Mouse (Mus musculus) bone marrow macrophage, adult 2 months (primary cell): Measurements from ENCODE around the gene Gadl1. TPM values are rescaled to one million over a fixed set of nuclear protein-coding genes. Genes with fewer than 3 reads are reported as not detected.
"Not testable (repeated sequence)": the region's sequence is repeated elsewhere in the genome, so short reads cannot be mapped to it uniquely, and the experiment has no call there.

Experiments used
- H3K27ac ChIP-seq: 2 replicates; pipeline ENCODE4 v1.5.1; 2012; ENCODE audit warnings: low read depth, low read length; ENCODE audit not compliant: insufficient read depth
- H3K4me1 ChIP-seq: 2 replicates; pipeline ENCODE4 v1.6.1; 2012; ENCODE audit warnings: low read length; ENCODE audit not compliant: control insufficient read depth, insufficient read depth
- H3K4me3 ChIP-seq: 2 replicates; pipeline ENCODE4 v1.5.1; 2012; ENCODE audit warnings: mild to moderate bottlenecking, low read length, moderate library complexity; ENCODE audit not compliant: insufficient read depth
- CTCF ChIP-seq: IDR thresholded peaks from 2 replicates; pipeline ENCODE4 v1.5.1; 2012; ENCODE audit warnings: low read depth, mild to moderate bottlenecking, low read length, moderate library complexity
- POLR2A ChIP-seq: IDR thresholded peaks from 2 replicates; pipeline ENCODE4 v1.6.1; 2012; ENCODE audit warnings: mild to moderate bottlenecking, low read depth, low read length, borderline replicate concordance
- polyA plus RNA-seq: library from polyadenylated mRNA; stranded (reverse); fragments of >200 nt; gene quantifications from 2 replicates; pipeline ENCODE4 v1.2.4, GENCODE M21; 2012; ENCODE audit not compliant: missing spikeins, insufficient read depth, insufficient read length

Gene Gadl1
- polyA plus RNA-seq, 1 experiment, result not detected

GRCm38 (mm10) chr9:116013911-116014310 lies 104.7 kb downstream of the Gadl1 start:
- no peaks in the 10 kb centered on the region for H3K4me1 ChIP-seq
- TF ChIP-seq POLR2A (no peak), CTCF (no peak)
- no peak overlapping the region for H3K4me3 ChIP-seq
- no peak overlapping the region for H3K27ac ChIP-seq

GRCm38 (mm10) chr9:116016221-116016620 lies 107.0 kb downstream of the Gadl1 start:
- H3K27ac ChIP-seq, result no peak overlapping the region
- TF ChIP-seq CTCF, result no peak
- TF ChIP-seq POLR2A, result no peak
- H3K4me1 ChIP-seq, result no peaks in the 10 kb centered on the region
- no peak overlapping the region for H3K4me3 ChIP-seq

GRCm38 (mm10) chr9:116017091-116017490 lies 107.8 kb downstream of the Gadl1 start:
- TF ChIP-seq POLR2A (no peak), CTCF (no peak)
- Histone ChIP-seq H3K4me1 (no peaks in the 10 kb centered on the region), H3K27ac (no peak overlapping the region), H3K4me3 (no peak overlapping the region)

- H3K4me3 ChIP-seq, result no peak overlapping the region
- H3K27ac ChIP-seq, result no peak overlapping the region
- no peak for TF ChIP-seq POLR2A
- no peak for TF ChIP-seq CTCF
These were observed 109.3 kb downstream of the Gadl1 start for GRCm38 (mm10) chr9:116018586-116018985.

GRCm38 (mm10) chr9:116025371-116025770 lies 116.1 kb downstream of the Gadl1 start:
- TF ChIP-seq POLR2A, result no peak
- no peak for TF ChIP-seq CTCF

More at GRCm38 (mm10) chr9:116018586-116018985, 109.3 kb downstream of the Gadl1 start:
- no peaks in the 10 kb centered on the region for H3K4me1 ChIP-seq

GRCm38 (mm10) chr9:116029076-116029475 lies 119.8 kb downstream of the Gadl1 start:
- H3K4me1 ChIP-seq, result no peaks in the 10 kb centered on the region
- H3K27ac ChIP-seq, result no peak overlapping the region
- TF ChIP-seq CTCF (no peak), POLR2A (no peak)
- H3K4me3 ChIP-seq, result no peak overlapping the region

More at GRCm38 (mm10) chr9:116025371-116025770, 116.1 kb downstream of the Gadl1 start:
- no peaks in the 10 kb centered on the region for H3K4me1 ChIP-seq
- H3K27ac ChIP-seq, result no peak overlapping the region
- H3K4me3 ChIP-seq, result no peak overlapping the region

- H3K4me3 ChIP-seq, result no peak overlapping the region
- TF ChIP-seq POLR2A (no peak), CTCF (no peak)
- H3K4me1 ChIP-seq, result no peaks in the 10 kb centered on the region
- H3K27ac ChIP-seq, result no peak overlapping the region
These were observed 123.5 kb downstream of the Gadl1 start for GRCm38 (mm10) chr9:116032711-116033110.

DNA sequence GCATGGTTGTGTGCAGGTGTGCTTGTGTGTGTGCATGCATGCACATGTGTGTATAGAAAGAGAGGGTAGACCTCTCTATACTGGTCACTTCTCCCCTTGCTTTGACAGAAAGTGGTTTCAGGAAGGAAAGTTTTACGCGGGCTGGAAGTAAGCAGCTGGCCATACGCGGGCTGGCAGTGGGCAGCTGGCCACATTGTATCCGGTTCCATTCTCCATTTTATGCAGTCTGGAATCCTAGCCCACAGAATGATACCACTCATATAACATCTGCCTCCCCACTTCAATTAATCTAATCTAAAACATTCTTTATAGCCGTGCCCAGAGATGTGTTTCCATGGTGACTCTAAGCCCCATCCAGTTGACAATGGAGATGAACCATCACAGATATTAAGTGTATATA lies 129.0 kb downstream of the Gadl1 start:
- Histone ChIP-seq H3K4me3 (no peak overlapping the region), H3K4me1 (no peaks in the 10 kb centered on the region), H3K27ac (no peak overlapping the region)
- no peak for TF ChIP-seq POLR2A
- no peak for TF ChIP-seq CTCF

DNA sequence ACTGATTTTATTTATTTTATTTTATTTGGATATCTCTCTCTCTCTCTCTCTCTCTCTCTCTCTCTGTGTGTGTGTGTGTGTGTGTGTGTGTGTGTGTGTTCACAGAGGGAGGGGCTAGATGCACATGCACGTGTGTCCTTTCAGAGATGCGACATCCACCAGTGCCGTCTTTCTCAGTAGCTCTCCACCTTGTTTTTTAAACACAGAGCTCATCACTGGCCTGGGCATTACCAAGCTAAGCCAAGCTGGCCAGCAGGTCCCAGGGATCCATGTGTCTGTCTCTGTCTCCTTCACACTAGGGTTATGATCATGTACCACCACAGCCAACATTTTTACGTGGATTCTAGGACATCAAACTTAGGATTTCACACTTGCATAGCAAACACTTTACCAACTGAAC lies 130.7 kb downstream of the Gadl1 start:
- H3K27ac ChIP-seq, result no peak overlapping the region
- TF ChIP-seq POLR2A, result no peak
- no peaks in the 10 kb centered on the region for H3K4me1 ChIP-seq
- no peak overlapping the region for H3K4me3 ChIP-seq

DNA sequence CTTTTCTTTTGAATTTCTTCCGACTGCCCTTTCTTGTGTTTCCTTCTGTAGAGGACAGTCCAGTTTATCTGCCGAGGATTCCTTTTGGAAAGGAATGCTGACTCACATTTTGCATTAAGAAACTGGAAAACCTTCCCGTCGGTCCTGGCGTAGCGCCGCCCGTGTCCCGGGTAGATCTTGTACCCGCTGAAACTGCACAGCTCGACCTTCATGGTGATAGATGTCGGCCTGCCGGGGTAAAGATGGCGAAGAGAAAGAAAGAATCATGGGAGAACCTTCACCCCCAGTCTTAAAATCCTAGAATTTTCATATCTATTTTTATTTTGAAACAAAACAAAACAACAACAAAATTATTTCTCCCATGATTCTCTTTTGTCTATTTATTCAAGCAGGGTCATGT lies 131.6 kb downstream of the Gadl1 start:
- not testable (repeated sequence) for H3K4me3 ChIP-seq, H3K27ac ChIP-seq, H3K4me1 ChIP-seq

DNA sequence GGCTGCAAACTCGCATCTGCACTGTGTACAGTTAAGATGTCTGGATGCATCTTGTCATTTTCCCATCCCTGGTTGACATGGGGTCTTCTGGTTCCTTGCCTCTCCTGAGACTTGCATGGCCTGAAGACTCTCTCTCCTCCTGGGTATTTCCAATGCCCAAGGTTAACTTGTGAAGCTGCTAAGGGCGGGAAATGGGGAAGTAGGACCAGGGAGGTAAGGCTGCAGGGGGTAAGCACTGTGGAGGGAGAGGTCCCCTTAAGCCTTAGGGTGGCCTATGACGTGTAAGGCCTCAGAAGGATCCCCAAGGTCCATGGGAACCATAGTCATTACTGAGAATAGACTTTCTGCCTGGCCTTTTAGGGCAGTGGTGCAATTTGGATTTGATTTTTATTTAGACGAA lies 132.1 kb downstream of the Gadl1 start:
- no peak overlapping the region for H3K4me3 ChIP-seq
- H3K4me1 ChIP-seq, result no peaks in the 10 kb centered on the region
- TF ChIP-seq POLR2A, result no peak
- no peak for TF ChIP-seq CTCF
- no peak overlapping the region for H3K27ac ChIP-seq
